Mouse (Mus musculus): ENCODE measurements at regions not wholly inside any gene's neighbourhood (a gene's known extent, or its start where the extent isn't known, plus 50 kb on each side); places are given as distances from the start of the nearest gene placed in this dataset.

- TF ChIP-seq POLR2A (IDR thresholded peaks at IDR 0.05; ENCODE audit: borderline replicate concordance, control insufficient read depth, low read depth, low read length): no peak
- no peak for TF ChIP-seq CTCF (IDR thresholded peaks at IDR 0.05; ENCODE audit: control insufficient read depth, insufficient read depth, low read length)
- 35% methylated on average over 7 of the region's 7 CpGs for WGBS
- no peak overlapping the region for H3K4me3 ChIP-seq (replicated peaks; ENCODE audit: control insufficient read depth, low read depth, low read length)
- H3K27ac ChIP-seq (ENCODE audit: control insufficient read depth, insufficient read depth, low read depth, low read length, poor library complexity): no peak overlapping the region
- H3K4me1 ChIP-seq (ENCODE audit: control insufficient read depth, insufficient read depth, low read length): no peaks in the 10 kb centered on the region; the same call in 1 of the 2 replicates
These were observed 3484.5 kb upstream of the Gm7489 start for GRCm38 (mm10) chr15:50400006-50400781.

- Histone ChIP-seq H3K4me1 (ENCODE audit: control insufficient read depth, insufficient read depth, low read length) (no peaks in the 10 kb centered on the region; the same call in 1 of the 2 replicates), H3K27ac (ENCODE audit: control insufficient read depth, insufficient read depth, low read depth, low read length, poor library complexity) (no peak overlapping the region), H3K4me3 (replicated peaks; ENCODE audit: control insufficient read depth, low read depth, low read length) (no peak overlapping the region)
- TF ChIP-seq CTCF (IDR thresholded peaks at IDR 0.05; ENCODE audit: control insufficient read depth, insufficient read depth, low read length) (no peak), POLR2A (IDR thresholded peaks at IDR 0.05; ENCODE audit: borderline replicate concordance, control insufficient read depth, low read depth, low read length) (no peak)
- 70% methylated on average over 2 of the region's 2 CpGs for WGBS
These were observed 3483.3 kb upstream of the Gm7489 start for GRCm38 (mm10) chr15:50401386-50401785.

DNA sequence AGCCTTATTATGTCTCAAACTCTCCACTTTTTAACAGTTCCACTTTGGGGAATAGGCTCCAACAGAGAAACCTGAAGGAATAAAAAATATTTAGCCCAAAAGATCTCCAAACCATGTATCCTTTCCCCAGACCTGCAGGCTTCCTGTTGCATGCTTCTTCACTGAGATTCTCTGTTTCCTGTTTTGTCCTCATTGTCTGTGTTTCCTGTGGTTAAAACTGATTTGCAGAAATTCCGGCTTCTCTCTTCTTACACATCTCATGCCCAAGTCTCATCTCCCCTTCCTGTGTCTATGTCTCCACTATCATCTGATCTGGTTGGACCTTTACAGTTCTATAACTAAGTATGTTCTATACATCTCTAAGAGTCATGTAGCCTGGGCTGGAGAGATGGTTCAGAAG is 3482.2 kb upstream of the Gm7489 start:
- Histone ChIP-seq H3K4me3 (replicated peaks; ENCODE audit: control insufficient read depth, low read depth, low read length) (no peak overlapping the region), H3K27ac (ENCODE audit: control insufficient read depth, insufficient read depth, low read depth, low read length, poor library complexity) (no peak overlapping the region), H3K4me1 (ENCODE audit: control insufficient read depth, insufficient read depth, low read length) (no peaks in the 10 kb centered on the region; the same call in 1 of the 2 replicates)
- TF ChIP-seq CTCF (IDR thresholded peaks at IDR 0.05; ENCODE audit: control insufficient read depth, insufficient read depth, low read length) (no peak), POLR2A (IDR thresholded peaks at IDR 0.05; ENCODE audit: borderline replicate concordance, control insufficient read depth, low read depth, low read length) (no peak)
- 0% methylated on average over 1 of the region's 1 CpGs for WGBS

DNA sequence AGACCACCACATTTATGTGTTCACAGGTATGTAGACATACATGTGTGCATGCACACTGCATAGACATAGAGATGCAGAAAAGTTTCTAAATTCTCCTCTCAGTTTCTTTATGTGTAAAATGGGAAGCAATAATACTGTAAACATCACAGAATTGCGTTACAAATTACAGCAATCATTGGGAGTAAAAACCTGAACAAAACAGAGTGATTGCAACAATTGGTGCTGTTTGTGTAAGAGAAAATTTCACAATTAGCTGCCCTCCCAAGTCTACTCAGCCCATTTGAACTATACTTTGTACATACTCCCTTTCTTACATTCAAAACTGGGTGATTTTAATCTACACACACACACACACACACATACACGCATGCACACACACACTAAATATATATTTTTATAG is 3480.8 kb upstream of the Gm7489 start:
- no peaks in the 10 kb centered on the region; the same call in 1 of the 2 replicates for H3K4me1 ChIP-seq (ENCODE audit: control insufficient read depth, insufficient read depth, low read length)
- no peak for TF ChIP-seq POLR2A (IDR thresholded peaks at IDR 0.05; ENCODE audit: borderline replicate concordance, control insufficient read depth, low read depth, low read length)
- TF ChIP-seq CTCF (IDR thresholded peaks at IDR 0.05; ENCODE audit: control insufficient read depth, insufficient read depth, low read length): no peak
- H3K4me3 ChIP-seq (replicated peaks; ENCODE audit: control insufficient read depth, low read depth, low read length): no peak overlapping the region
- no peak overlapping the region; the same call in 1 of the 2 replicates for H3K27ac ChIP-seq (ENCODE audit: control insufficient read depth, insufficient read depth, low read depth, low read length, poor library complexity)
- 53% methylated on average over 2 of the region's 2 CpGs for WGBS

DNA sequence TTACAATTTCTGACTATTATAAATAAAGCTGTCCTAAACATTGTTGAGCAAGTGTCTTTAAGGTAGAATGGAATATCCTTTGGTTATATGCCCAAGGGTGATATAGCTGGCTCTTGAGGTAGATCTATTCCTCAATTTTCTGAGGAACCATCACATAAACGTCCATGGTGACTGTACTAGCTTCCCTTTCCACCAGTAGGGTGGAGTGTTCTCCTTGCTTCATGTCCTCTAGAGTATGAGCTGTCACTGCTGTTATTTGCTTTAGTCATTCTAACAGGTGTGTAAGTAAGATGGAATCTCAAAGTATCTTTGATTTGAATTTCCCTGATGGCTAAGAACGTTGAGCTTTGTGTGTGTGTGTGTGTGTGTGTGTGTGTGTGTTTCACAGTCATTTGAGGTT is 3475.7 kb upstream of the Gm7489 start:
- TF ChIP-seq POLR2A (IDR thresholded peaks at IDR 0.05; ENCODE audit: borderline replicate concordance, control insufficient read depth, low read depth, low read length): no peak
- TF ChIP-seq CTCF (IDR thresholded peaks at IDR 0.05; ENCODE audit: control insufficient read depth, insufficient read depth, low read length): no peak
- WGBS: 33% methylated on average over 2 of the region's 2 CpGs
- no peak overlapping the region for H3K4me3 ChIP-seq (replicated peaks; ENCODE audit: control insufficient read depth, low read depth, low read length)
- no peak overlapping the region for H3K27ac ChIP-seq (ENCODE audit: control insufficient read depth, insufficient read depth, low read depth, low read length, poor library complexity)
- H3K4me1 ChIP-seq (ENCODE audit: control insufficient read depth, insufficient read depth, low read length): no peaks in the 10 kb centered on the region

GRCm38 (mm10) chr15:50417641-50418040 is 3467.1 kb upstream of the Gm7489 start:
- no peak overlapping the region for H3K27ac ChIP-seq (ENCODE audit: control insufficient read depth, insufficient read depth, low read depth, low read length, poor library complexity)
- H3K4me3 ChIP-seq (replicated peaks; ENCODE audit: control insufficient read depth, low read depth, low read length): no peak overlapping the region
- TF ChIP-seq POLR2A (IDR thresholded peaks at IDR 0.05; ENCODE audit: borderline replicate concordance, control insufficient read depth, low read depth, low read length) (no peak), CTCF (IDR thresholded peaks at IDR 0.05; ENCODE audit: control insufficient read depth, insufficient read depth, low read length) (no peak)
- WGBS: 85% methylated on average over 1 of the region's 1 CpGs
- no peaks in the 10 kb centered on the region for H3K4me1 ChIP-seq (ENCODE audit: control insufficient read depth, insufficient read depth, low read length)

- WGBS: 83% methylated on average over 5 of the region's 5 CpGs
- Histone ChIP-seq H3K27ac (ENCODE audit: control insufficient read depth, insufficient read depth, low read depth, low read length, poor library complexity) (no peak overlapping the region), H3K4me3 (replicated peaks; ENCODE audit: control insufficient read depth, low read depth, low read length) (no peak overlapping the region), H3K4me1 (ENCODE audit: control insufficient read depth, insufficient read depth, low read length) (no peaks in the 10 kb centered on the region)
- TF ChIP-seq POLR2A (IDR thresholded peaks at IDR 0.05; ENCODE audit: borderline replicate concordance, control insufficient read depth, low read depth, low read length): no peak
These were observed 3461.5 kb upstream of the Gm7489 start for GRCm38 (mm10) chr15:50423082-50423665.

GRCm38 (mm10) chr15:50449604-50450003 is 3435.1 kb upstream of the Gm7489 start:
- 33% methylated on average over 2 of the region's 2 CpGs for WGBS
- no peak overlapping the region for H3K4me3 ChIP-seq (replicated peaks; ENCODE audit: control insufficient read depth, low read depth, low read length)
- H3K27ac ChIP-seq (ENCODE audit: control insufficient read depth, insufficient read depth, low read depth, low read length, poor library complexity): no peak overlapping the region
- TF ChIP-seq CTCF (IDR thresholded peaks at IDR 0.05; ENCODE audit: control insufficient read depth, insufficient read depth, low read length) (no peak), POLR2A (IDR thresholded peaks at IDR 0.05; ENCODE audit: borderline replicate concordance, control insufficient read depth, low read depth, low read length) (no peak)
- H3K4me1 ChIP-seq (ENCODE audit: control insufficient read depth, insufficient read depth, low read length): no peaks in the 10 kb centered on the region

Data from bone marrow, adult 2 months (tissue).